ENCODE assay signal across 17 mouse cellular contexts in the genomic region with DNA sequence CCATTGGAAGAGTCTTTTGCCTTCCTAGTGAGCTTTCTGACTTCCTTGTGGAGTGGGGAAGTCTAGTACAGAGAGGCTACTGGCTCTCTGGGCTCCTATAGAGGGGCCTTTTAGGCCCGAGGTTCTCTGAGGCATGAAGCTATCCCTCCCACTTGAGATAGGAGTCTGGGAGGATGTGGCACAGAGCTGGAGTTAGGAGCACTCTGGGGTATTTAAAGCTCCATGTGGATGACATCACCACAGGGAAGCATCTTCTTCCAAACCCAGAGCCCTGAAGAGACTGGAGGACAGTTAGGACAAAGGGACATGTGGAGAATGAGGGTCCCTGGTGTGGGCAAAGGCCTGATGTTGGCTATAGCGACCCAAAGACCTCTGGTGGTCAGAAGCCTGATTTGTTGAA.
A peak's percentile ranks its signal among the peaks of the same experiment; 100 is the strongest.
DNase-seq lines count a peak whose midpoint lies in the region; ATAC-seq and TF ChIP-seq lines count a peak whose summit lies in the region.
"Had no signal": no experiment of that assay in that cellular context is flagged by ENCODE, and none has a peak within 500 bp of the region (broad histone marks: within the 10 kb centered on the region; RNA-seq: fewer than 3 reads in every experiment).

No protein-coding gene starts in this region.

- H3K79me2 ChIP-seq in heart, adult 2 months (replicated peaks; ENCODE audit: control insufficient read depth, insufficient read depth, low read length): peaks cover 8% of the 10 kb centered on the region

- H3K9ac ChIP-seq in heart, postnatal 0 days (replicated peaks; ENCODE audit: low read depth, low read length): no peak overlapping the region
- no peak overlapping the region for H3K9ac ChIP-seq in heart, adult 2 months (ENCODE audit: low read depth, low read length)
- H3K9ac ChIP-seq in intestine, embryonic 16.5 days (ENCODE audit: low read depth, low read length): peak overlapping the region; percentile 36; the same call in 1 of the 2 replicates
- H3K9ac ChIP-seq: hindbrain, embryonic 12.5 days; limb, embryonic 12.5 days; liver, embryonic 14.5 days had no signal

- H3K4me1 ChIP-seq in heart, postnatal 0 days (ENCODE audit: control insufficient read depth, insufficient read depth): peaks cover 92% of the 10 kb centered on the region
- H3K4me1 ChIP-seq in heart, adult 2 months (ENCODE audit: control insufficient read depth, insufficient read depth, low read length): peaks cover 64% of the 10 kb centered on the region
- H3K4me1 ChIP-seq in intestine, embryonic 16.5 days (ENCODE audit: control insufficient read depth, insufficient read depth, low read length): peaks cover 89% of the 10 kb centered on the region

- peak overlapping the region; percentile 41; the same call in 1 of the 2 replicates for H3K27ac ChIP-seq in gastrocnemius, adult 2 months
- H3K27ac ChIP-seq in heart, postnatal 0 days (ENCODE audit: low read depth): 0 out of 2 replicates have a peak overlapping the region, but pooled peaks have one; percentile 31
- no peak overlapping the region for H3K27ac ChIP-seq in heart, adult 2 months
- peak overlapping the region; percentile 45 for H3K27ac ChIP-seq in intestine, embryonic 16.5 days (ENCODE audit: low read length)
- H3K27ac ChIP-seq: hindbrain, embryonic 12.5 days; kidney, postnatal 0 days; limb, embryonic 12.5 days; liver, embryonic 14.5 days had no signal

- no peaks in the 10 kb centered on the region for H3K9me3 ChIP-seq in heart, postnatal 0 days (replicated peaks; ENCODE audit: control insufficient read depth, low read length)
- H3K9me3 ChIP-seq in intestine, embryonic 16.5 days (ENCODE audit: control insufficient read depth, low read length): no peaks in the 10 kb centered on the region
- H3K9me3 ChIP-seq: hindbrain, embryonic 12.5 days; limb, embryonic 12.5 days had no signal

- no peaks in the 10 kb centered on the region for H3K27me3 ChIP-seq in heart, postnatal 0 days (ENCODE audit: control insufficient read depth, insufficient read depth, low read length)
- H3K27me3 ChIP-seq in heart, adult 2 months (ENCODE audit: control insufficient read depth, insufficient read depth, low read length): no peaks in the 10 kb centered on the region
- H3K27me3 ChIP-seq in intestine, embryonic 16.5 days (replicated peaks; ENCODE audit: control insufficient read depth, insufficient read depth, low read length): no peaks in the 10 kb centered on the region
- H3K27me3 ChIP-seq: hindbrain, embryonic 12.5 days; limb, embryonic 12.5 days had no signal

- TF ChIP-seq POLR2A in heart, adult 2 months (IDR thresholded peaks at IDR 0.05; ENCODE audit: insufficient read depth, low read depth, low read length): no peak

- intact Hi-C loops in gastrocnemius, adult 2 months (cut with DNase I): no loop called here
- intact Hi-C loops in heart, adult 2 months (cut with DNase I): no loop called here

- TF ChIP-seq CTCF in gastrocnemius, adult 2 months (IDR thresholded peaks at IDR 0.05): no peak
- no peak for TF ChIP-seq CTCF in heart, postnatal 0 days (IDR thresholded peaks at IDR 0.05; ENCODE audit: low read depth)
- TF ChIP-seq CTCF in heart, adult 2 months (IDR thresholded peaks at IDR 0.05): no peak

- H3K36me3 ChIP-seq in heart, postnatal 0 days (replicated peaks; ENCODE audit: control insufficient read depth, insufficient read depth, low read length): no peaks in the 10 kb centered on the region
- peaks cover 2% of the 10 kb centered on the region; the same call in 1 of the 2 replicates for H3K36me3 ChIP-seq in heart, adult 2 months (ENCODE audit: control insufficient read depth, insufficient read depth, low read length)
- no peaks in the 10 kb centered on the region for H3K36me3 ChIP-seq in intestine, embryonic 16.5 days (ENCODE audit: control insufficient read depth, insufficient read depth, low read length)
- H3K36me3 ChIP-seq: hindbrain, embryonic 12.5 days had no signal

- H3K4me2 ChIP-seq in heart, postnatal 0 days (ENCODE audit: low read depth, low read length): no peak overlapping the region
- no peak overlapping the region for H3K4me2 ChIP-seq in intestine, embryonic 16.5 days (ENCODE audit: low read depth, low read length)
- H3K4me2 ChIP-seq: hindbrain, embryonic 12.5 days; limb, embryonic 12.5 days had no signal

- no peak overlapping the region for H3K4me3 ChIP-seq in gastrocnemius, adult 2 months
- no peak overlapping the region for H3K4me3 ChIP-seq in heart, postnatal 0 days (ENCODE audit: low read depth, low read length)
- no peak overlapping the region for H3K4me3 ChIP-seq in heart, adult 2 months
- H3K4me3 ChIP-seq in intestine, embryonic 16.5 days (ENCODE audit: low read length): no peak overlapping the region
- H3K4me3 ChIP-seq: hindbrain, embryonic 12.5 days; limb, embryonic 12.5 days had no signal

- no peak for ATAC-seq in heart, postnatal 0 days (ENCODE audit: insufficient read depth, low read depth)
- no peak for ATAC-seq in intestine, embryonic 16.5 days
- ATAC-seq: midbrain, embryonic 16.5 days had no signal

- WGBS in heart, postnatal 0 days: 26% methylated on average over 2 of the region's 2 CpGs
- WGBS in heart, adult 2 months: 31% methylated on average over 2 of the region's 2 CpGs
- WGBS in intestine, embryonic 16.5 days: 41% methylated on average over 2 of the region's 2 CpGs

- DNase-seq in gastrocnemius, adult 2 months: no peak
- no peak for DNase-seq in gastrocnemius, adult 18-20 months (ENCODE audit: low spot score)
- DNase-seq in heart, postnatal 0 days (ENCODE audit: low spot score): no peak
- DNase-seq in heart, adult 2 months: no peak
- DNase-seq in brain, adult 2 months (ENCODE audit: low read depth, low spot score): peak; percentile 61
- DNase-seq in thymus, postnatal 14 days: no peak
- DNase-seq: adrenal gland, postnatal 10 days; B cell, adult 2 months; cerebellum, adult 18-20 months; gastrocnemius, postnatal 36 days; thymus, postnatal 4 days had no signal

- no peak for TF ChIP-seq EP300 in heart, postnatal 0 days (IDR thresholded peaks at IDR 0.05; ENCODE audit: low read depth)
- TF ChIP-seq EP300 in heart, adult 2 months (IDR thresholded peaks at IDR 0.05; ENCODE audit: insufficient read depth, low read depth, low read length): no peak
